Mouse (Mus musculus): ENCODE results near the gene Bcan.

- TF ChIP-seq CTCF (IDR thresholded peaks at IDR 0.05), result no peak
- TF ChIP-seq EP300 (IDR thresholded peaks at IDR 0.05; ENCODE audit: insufficient read depth, low read depth, low read length), result no peak
These were observed 41.1 kb downstream of the Bcan start for GRCm38 (mm10) chr3:87958967-87959366.

Data from heart, adult 2 months (tissue).